50 mouse cellular contexts compared by ENCODE assay signal in the genomic region with DNA sequence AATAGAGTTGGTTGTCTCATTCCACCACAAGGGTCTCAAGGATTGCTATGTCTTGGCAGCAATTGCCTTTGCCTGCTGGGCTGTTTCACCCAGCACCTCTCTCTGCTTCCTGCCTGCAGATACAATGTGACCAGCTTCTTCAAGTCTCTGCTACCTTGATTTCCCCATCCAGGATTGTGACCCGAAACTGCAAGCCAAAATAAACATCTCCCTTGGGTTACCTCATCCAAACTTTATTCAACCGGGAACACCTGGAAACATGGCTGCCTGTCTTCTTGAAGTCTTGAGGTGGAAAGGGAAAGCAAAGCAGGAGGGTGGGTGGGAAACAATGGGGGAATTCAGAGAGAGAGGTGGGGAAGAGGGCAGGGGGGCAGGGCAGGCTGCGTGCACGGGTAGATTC. TPM values are rescaled to one million over a fixed set of nuclear protein-coding genes. Genes with fewer than 3 reads are reported as not detected.
"Had no signal": no experiment of that assay in that cellular context is flagged by ENCODE, and none has a peak within 500 bp of the region (broad histone marks: within the 10 kb centered on the region; RNA-seq: fewer than 3 reads in every experiment).

No protein-coding gene starts in this region.

- H3K27ac ChIP-seq: heart, embryonic 10.5 days; heart, embryonic 13.5 days; heart, embryonic 15.5 days; hindbrain, embryonic 10.5 days; hindbrain, embryonic 12.5 days; hindbrain, embryonic 13.5 days; hindbrain, embryonic 14.5 days; hindbrain, embryonic 15.5 days; hindbrain, postnatal 0 days; intestine, embryonic 15.5 days; kidney, embryonic 15.5 days; kidney, postnatal 0 days; layer of hippocampus, adult 2 months had no signal

- H3K9me3 ChIP-seq: heart, embryonic 10.5 days; heart, embryonic 12.5 days; heart, embryonic 13.5 days; heart, embryonic 15.5 days; hindbrain, embryonic 10.5 days; hindbrain, embryonic 12.5 days; hindbrain, embryonic 13.5 days; hindbrain, embryonic 15.5 days; intestine, embryonic 15.5 days; kidney, embryonic 15.5 days had no signal

- H3K27me3 ChIP-seq: heart, embryonic 12.5 days; heart, embryonic 13.5 days; heart, embryonic 15.5 days; hindbrain, embryonic 12.5 days; hindbrain, embryonic 13.5 days; hindbrain, embryonic 15.5 days; intestine, embryonic 15.5 days; kidney, embryonic 15.5 days had no signal

- DNase-seq: heart, postnatal 10 days; heart, postnatal 14 days; heart, postnatal 36 days; heart, postnatal 4 days; kidney, adult 11 months; kidney, adult 18-20 months; kidney, adult 2 months; kidney, adult 8-10 months; kidney, adult 9 months; kidney, postnatal 10 days; kidney, postnatal 14 days; kidney, postnatal 25 days; kidney, postnatal 36 days; kidney, postnatal 4 days; layer of hippocampus, adult 9-11 months; layer of hippocampus, postnatal 36 days had no signal

- H3K4me2 ChIP-seq: heart, embryonic 11.5 days; heart, embryonic 12.5 days; heart, embryonic 13.5 days; heart, embryonic 15.5 days; hindbrain, embryonic 12.5 days; hindbrain, embryonic 13.5 days; hindbrain, embryonic 14.5 days; hindbrain, embryonic 15.5 days; intestine, embryonic 15.5 days; kidney, embryonic 15.5 days had no signal

- H3K9ac ChIP-seq: heart, embryonic 12.5 days; heart, embryonic 13.5 days; heart, embryonic 15.5 days; hindbrain, embryonic 12.5 days; hindbrain, embryonic 13.5 days; hindbrain, embryonic 14.5 days; hindbrain, embryonic 15.5 days; intestine, embryonic 15.5 days; kidney, embryonic 15.5 days had no signal

- H3K4me3 ChIP-seq: heart, embryonic 10.5 days; heart, embryonic 12.5 days; heart, embryonic 13.5 days; heart, embryonic 15.5 days; hindbrain, embryonic 10.5 days; hindbrain, embryonic 12.5 days; hindbrain, embryonic 13.5 days; hindbrain, embryonic 15.5 days; intestine, embryonic 15.5 days; kidney, embryonic 15.5 days; layer of hippocampus, adult 2 months had no signal

- ATAC-seq: hindbrain, embryonic 16.5 days; hindbrain, postnatal 0 days; inflammation-experienced regulatory T-cells, adult 6 months; intestine, embryonic 15.5 days; intestine, embryonic 16.5 days; intestine, postnatal 0 days had no signal

RNA-seq across cellular contexts. Expression of gene Crxos, which starts 34.6 kb away (rescaled TPM):
- total RNA-seq: heart, postnatal 10 days; heart, postnatal 14 days; heart, postnatal 25 days; heart, postnatal 36 days; heart, postnatal 4 days; hematopoietic stem cell, adult 5-6 weeks; hindbrain, postnatal 0 days; layer of hippocampus, adult 18-20 months; layer of hippocampus, adult 2 months; layer of hippocampus, postnatal 25 days had no signal
- polyA plus RNA-seq: heart, embryonic 10.5 days; heart, embryonic 11.5 days; heart, embryonic 12.5 days; heart, embryonic 13.5 days; heart, embryonic 14.5 days; heart, embryonic 15.5 days; heart, embryonic 16.5 days; heart, postnatal 0 days; hindbrain, embryonic 10.5 days; hindbrain, embryonic 11.5 days; hindbrain, embryonic 12.5 days; hindbrain, embryonic 13.5 days; hindbrain, embryonic 15.5 days; hindbrain, embryonic 16.5 days; inflammation-experienced regulatory T-cells, adult 6 months; intestine, embryonic 14.5 days; intestine, embryonic 15.5 days; intestine, embryonic 16.5 days; intestine, postnatal 0 days; kidney, adult 2 months; kidney, embryonic 14.5 days; kidney, embryonic 15.5 days; kidney, embryonic 16.5 days; kidney, postnatal 0 days; large intestine, adult 2 months had no signal

RNA-seq across cellular contexts. Expression of gene Crx, which starts 37.2 kb away (rescaled TPM):
- total RNA-seq: heart, postnatal 10 days; heart, postnatal 14 days; heart, postnatal 25 days; heart, postnatal 36 days; heart, postnatal 4 days; hematopoietic stem cell, adult 5-6 weeks; hindbrain, postnatal 0 days; layer of hippocampus, adult 18-20 months; layer of hippocampus, adult 2 months; layer of hippocampus, adult 8-10 months; layer of hippocampus, postnatal 10 days; layer of hippocampus, postnatal 14 days; layer of hippocampus, postnatal 25 days; layer of hippocampus, postnatal 36 days had no signal
- polyA plus RNA-seq: heart, embryonic 10.5 days; heart, embryonic 11.5 days; heart, embryonic 12.5 days; heart, embryonic 13.5 days; heart, embryonic 14.5 days; heart, embryonic 15.5 days; heart, embryonic 16.5 days; heart, postnatal 0 days; hindbrain, embryonic 10.5 days; hindbrain, embryonic 11.5 days; hindbrain, embryonic 12.5 days; hindbrain, embryonic 13.5 days; hindbrain, embryonic 14.5 days; hindbrain, embryonic 15.5 days; hindbrain, embryonic 16.5 days; hindbrain, postnatal 0 days; inflammation-experienced regulatory T-cells, adult 6 months; intestine, embryonic 14.5 days; intestine, embryonic 15.5 days; intestine, embryonic 16.5 days; intestine, postnatal 0 days; kidney, adult 2 months; kidney, embryonic 14.5 days; kidney, embryonic 15.5 days; kidney, embryonic 16.5 days; kidney, postnatal 0 days; large intestine, adult 2 months had no signal
